Mouse (Mus musculus): ENCODE data around the gene Hba-a2. TPM values are rescaled to one million over a fixed set of nuclear protein-coding genes. Genes with fewer than 3 reads are reported as not detected.

Hba-a2 gene
- 46,420 and 53,866 TPM in 2 replicates for polyA plus RNA-seq (2012; ENCODE audit: low replicate concordance)

DNA sequence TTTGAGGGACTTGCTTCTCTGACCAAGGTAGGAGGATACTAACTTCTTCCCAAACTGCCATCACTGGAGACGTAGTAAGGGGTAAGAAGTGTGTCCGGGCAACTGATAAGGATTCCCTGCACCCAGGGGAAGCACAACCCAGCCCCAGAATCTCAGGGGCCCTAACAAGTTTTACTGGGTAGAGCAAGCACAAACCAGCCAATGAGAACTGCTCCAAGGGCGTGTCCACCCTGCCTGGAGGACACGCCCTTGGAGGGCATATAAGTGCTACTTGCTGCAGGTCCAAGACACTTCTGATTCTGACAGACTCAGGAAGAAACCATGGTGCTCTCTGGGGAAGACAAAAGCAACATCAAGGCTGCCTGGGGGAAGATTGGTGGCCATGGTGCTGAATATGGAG is at the start of gene Hba-a2:
Hba-a2 (plus strand) TSS at position 287 of the 400 bp plus-strand sequence.

DNA sequence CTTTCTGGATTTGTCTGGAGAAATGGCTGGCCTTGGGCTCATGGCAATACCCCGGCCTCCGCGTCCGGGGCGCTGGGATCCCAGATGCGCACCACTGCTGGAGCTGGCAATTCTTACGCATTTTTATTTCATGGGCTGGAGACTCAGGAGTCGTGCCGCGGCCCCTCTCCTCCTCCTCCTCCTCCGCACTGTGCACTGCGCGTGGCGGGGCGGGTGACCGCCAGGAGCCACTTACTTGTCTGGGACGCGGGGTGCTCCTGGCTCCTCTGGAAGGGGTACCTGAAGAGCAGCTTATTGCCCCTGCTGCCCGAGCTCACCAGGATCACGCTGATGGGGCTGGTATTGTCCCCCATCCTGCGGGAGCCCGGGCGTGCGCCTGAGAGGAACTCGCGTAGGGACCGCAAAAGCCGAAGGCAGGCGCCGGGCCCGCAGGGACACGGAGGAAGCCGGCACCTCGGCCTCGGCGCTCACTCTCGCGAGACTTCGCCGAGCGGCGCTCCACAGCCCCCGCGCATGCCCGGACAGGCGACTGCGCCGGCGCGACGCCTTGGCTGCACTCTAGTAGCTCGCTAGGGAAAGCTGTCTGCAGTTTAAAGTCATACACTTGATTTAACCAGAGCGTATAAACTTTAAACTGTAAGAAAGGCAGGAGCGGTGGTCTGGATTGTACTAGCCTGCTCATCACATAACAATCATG is 29.0 kb upstream of the Hba-a2 start, which contains the start of gene Nprl3:
Nprl3 (minus strand) TSS at position 520 of the 697 bp plus-strand sequence.

DNA sequence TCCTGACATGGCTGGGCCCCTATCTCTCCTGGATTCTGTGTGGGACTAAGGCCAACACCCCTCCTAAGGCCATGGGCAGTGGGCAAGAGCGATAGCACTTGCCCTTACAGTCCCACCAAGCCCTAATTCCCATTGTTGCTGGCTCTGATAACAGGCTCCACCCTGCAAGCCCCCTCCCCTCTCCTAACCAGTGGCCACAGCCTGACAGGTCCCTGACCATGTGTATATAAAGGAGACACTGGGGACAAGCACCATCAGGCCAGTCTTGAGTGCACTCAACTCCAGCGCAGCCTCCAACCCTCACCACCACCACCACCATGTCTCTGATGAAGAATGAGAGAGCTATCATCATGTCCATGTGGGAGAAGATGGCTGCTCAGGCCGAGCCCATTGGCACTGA is 19.9 kb upstream of the Hba-a2 start, which contains the start of gene Hba-x:
Hba-x (plus strand) TSS at position 54 of the 400 bp plus-strand sequence.

DNA sequence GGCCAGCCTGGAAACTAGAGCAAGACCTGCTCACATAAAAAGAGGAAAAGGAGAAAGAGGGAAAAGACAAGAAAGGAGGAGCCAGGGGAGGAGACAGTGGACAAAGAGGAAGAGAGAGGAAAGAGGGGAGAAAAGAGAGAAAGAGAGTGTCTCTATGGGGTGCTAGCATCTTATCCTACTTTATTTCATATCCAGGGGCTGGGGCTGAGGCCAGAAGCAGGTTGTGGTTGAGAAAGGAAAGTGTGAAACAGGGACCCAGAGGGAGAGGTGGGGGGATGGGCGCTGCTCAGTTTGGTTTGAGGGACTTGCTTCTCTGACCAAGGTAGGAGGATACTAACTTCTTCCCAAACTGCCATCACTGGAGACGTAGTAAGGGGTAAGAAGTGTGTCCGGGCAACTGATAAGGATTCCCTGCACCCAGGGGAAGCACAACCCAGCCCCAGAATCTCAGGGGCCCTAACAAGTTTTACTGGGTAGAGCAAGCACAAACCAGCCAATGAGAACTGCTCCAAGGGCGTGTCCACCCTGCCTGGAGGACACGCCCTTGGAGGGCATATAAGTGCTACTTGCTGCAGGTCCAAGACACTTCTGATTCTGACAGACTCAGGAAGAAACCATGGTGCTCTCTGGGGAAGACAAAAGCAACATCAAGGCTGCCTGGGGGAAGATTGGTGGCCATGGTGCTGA is 13.1 kb upstream of the Hba-a2 start, which contains the start of gene Hba-a1:
Hba-a1 (plus strand) TSS at position 421 of the 687 bp plus-strand sequence.

DNA sequence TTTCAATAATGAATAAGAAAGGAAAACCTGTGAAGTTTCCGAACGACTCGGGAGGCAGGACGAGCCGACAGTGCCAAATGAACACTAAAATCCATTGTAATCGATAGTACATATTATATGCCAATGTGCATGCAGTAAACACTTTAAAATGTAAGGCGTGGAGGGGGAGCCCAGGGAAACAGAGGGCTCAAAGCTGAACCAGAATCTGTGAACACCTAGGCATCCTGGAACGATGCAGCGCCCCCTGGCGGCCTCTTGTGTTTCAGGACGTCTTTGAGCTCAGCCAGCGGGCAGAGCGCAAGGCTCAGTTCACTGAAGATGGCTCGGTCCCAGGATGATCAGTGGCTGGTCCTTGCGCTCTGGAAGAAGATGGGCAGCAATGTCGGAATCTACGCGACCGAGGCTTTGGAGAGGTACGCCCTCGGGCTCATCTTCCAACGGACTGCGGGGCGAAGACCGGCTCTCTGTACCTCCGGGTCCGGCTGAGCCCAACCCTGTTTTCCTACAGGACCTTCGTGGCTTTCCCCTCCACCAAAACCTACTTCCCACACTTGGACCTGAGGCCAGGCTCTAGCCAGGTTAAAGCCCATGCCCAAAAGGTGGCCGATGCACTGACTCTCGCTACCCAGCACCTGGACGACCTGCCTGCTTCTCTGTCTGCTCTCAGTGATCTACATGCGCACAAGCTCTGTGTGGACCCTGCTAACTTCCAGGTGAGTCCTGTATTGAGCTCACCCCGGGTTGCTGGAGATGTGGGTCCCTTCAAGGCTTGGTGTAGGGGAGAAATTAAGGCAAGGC is 9.4 kb upstream of the Hba-a2 start, which contains the start of gene Hbq1b:
Hbq1b (plus strand) TSS at position 271 of the 798 bp plus-strand sequence.

DNA sequence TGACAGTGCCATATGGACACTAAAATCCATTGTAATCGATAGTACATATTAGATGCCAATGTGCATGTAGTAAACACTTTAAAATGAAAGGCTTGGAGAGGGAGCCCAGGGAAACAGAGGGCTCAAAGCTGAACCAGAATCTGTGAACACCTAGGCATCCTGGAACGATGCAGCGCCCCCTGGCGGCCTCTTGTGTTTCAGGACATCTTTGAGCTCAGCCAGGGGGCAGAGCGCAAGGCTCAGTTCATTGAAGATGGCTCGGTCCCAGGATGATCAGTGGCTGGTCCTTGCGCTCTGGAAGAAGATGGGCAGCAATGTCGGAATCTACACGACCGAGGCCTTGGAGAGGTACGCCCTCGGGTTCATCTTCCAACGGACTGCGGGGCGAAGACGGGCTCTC is 3.6 kb downstream of the Hba-a2 start, which contains the start of gene Hbq1a:
Hbq1a (plus strand) TSS at position 205 of the 400 bp plus-strand sequence.

Other genes starting within 250 kb of the Hba-a2 start
- 39.5 and 46.9 TPM in 2 replicates for gene Il9r, start 96.2 kb upstream of the Hba-a2 start, polyA plus RNA-seq (2012; ENCODE audit: low replicate concordance)
- 33.0 and 40.8 TPM in 2 replicates for gene Snrnp25, start 91.1 kb upstream of the Hba-a2 start, polyA plus RNA-seq (2012; ENCODE audit: low replicate concordance)
- gene Rhbdf1, start 74.2 kb upstream of the Hba-a2 start, polyA plus RNA-seq (2012; ENCODE audit: low replicate concordance) = 21.9 and 70.6 TPM in 2 replicates
- gene Mpg, start 70.0 kb upstream of the Hba-a2 start, polyA plus RNA-seq (2012; ENCODE audit: low replicate concordance) = 13.0 and 16.3 TPM in 2 replicates
- 41.3 and 84.5 TPM in 2 replicates for gene Nprl3, start 28.8 kb upstream of the Hba-a2 start, polyA plus RNA-seq (2012; ENCODE audit: low replicate concordance)
- not detected in 2 replicates for gene Hba-x, start 20.1 kb upstream of the Hba-a2 start, polyA plus RNA-seq (2012; ENCODE audit: low replicate concordance)
- 75,416 and 82,734 TPM in 2 replicates for gene Hba-a1, start 13.0 kb upstream of the Hba-a2 start, polyA plus RNA-seq (2012; ENCODE audit: low replicate concordance)
- gene Hbq1b, start 9.5 kb upstream of the Hba-a2 start, polyA plus RNA-seq (2012; ENCODE audit: low replicate concordance) = 4.1 TPM in 1 of 2 replicates, not detected in the other
- 0.55 TPM in 1 of 2 replicates, not detected in the other for gene Hbq1a, start 3.6 kb downstream of the Hba-a2 start, polyA plus RNA-seq (2012; ENCODE audit: low replicate concordance)
- gene Sh3pxd2b, start 51.3 kb downstream of the Hba-a2 start, polyA plus RNA-seq (2012; ENCODE audit: low replicate concordance) = 0.85 and 0.94 TPM in 2 replicates
- 4.9 and 6.0 TPM in 2 replicates for gene Ubtd2, start 158.9 kb downstream of the Hba-a2 start, polyA plus RNA-seq (2012; ENCODE audit: low replicate concordance)
- gene Efcab9, start 235.6 kb downstream of the Hba-a2 start, polyA plus RNA-seq (2012; ENCODE audit: low replicate concordance) = 0.38 TPM in 1 of 2 replicates, not detected in the other
- 188 and 189 TPM in 2 replicates for gene Stk10, start 236.8 kb downstream of the Hba-a2 start, polyA plus RNA-seq (2012; ENCODE audit: low replicate concordance)